Mouse (Mus musculus): ENCODE results near the gene Insig2.
A peak's percentile ranks its signal among the peaks of the same experiment; 100 is the strongest.

The Insig2 gene

GRCm38 (mm10) chr1:121332485-121332884 lies at the start of gene Insig2:
TSS of gene Insig2 (minus strand) at chr1:121332589.
- DNase-seq (ENCODE audit: low read depth), result no peak

GRCm38 (mm10) chr1:121381562-121381961 lies 49.2 kb upstream of the Insig2 start:
- no peak for DNase-seq (ENCODE audit: low read depth)

- DNase-seq (ENCODE audit: low read depth), result peak; percentile 53
These were observed 47.6 kb upstream of the Insig2 start for GRCm38 (mm10) chr1:121380033-121380432.

- peak; percentile 85 for DNase-seq (ENCODE audit: low read depth)
These were observed 45.5 kb upstream of the Insig2 start for GRCm38 (mm10) chr1:121377901-121378300.

- DNase-seq (ENCODE audit: low read depth), result peak; percentile 82
These were observed 45.0 kb upstream of the Insig2 start for GRCm38 (mm10) chr1:121377410-121377809.

GRCm38 (mm10) chr1:121373631-121374030 lies 41.2 kb upstream of the Insig2 start:
- peak; percentile 75 for DNase-seq (ENCODE audit: low read depth)

GRCm38 (mm10) chr1:121372656-121373055 lies 40.3 kb upstream of the Insig2 start:
- DNase-seq (ENCODE audit: low read depth), result no peak

GRCm38 (mm10) chr1:121371449-121371848 lies 39.1 kb upstream of the Insig2 start:
- no peak for DNase-seq (ENCODE audit: low read depth)

GRCm38 (mm10) chr1:121367257-121367656 lies 34.9 kb upstream of the Insig2 start:
- peak; percentile 72 for DNase-seq (ENCODE audit: low read depth)

GRCm38 (mm10) chr1:121360561-121360960 lies 28.2 kb upstream of the Insig2 start:
- DNase-seq (ENCODE audit: low read depth), result peak; percentile 92

- no peak for DNase-seq (ENCODE audit: low read depth)
These were observed 27.3 kb upstream of the Insig2 start for GRCm38 (mm10) chr1:121359680-121360079.

GRCm38 (mm10) chr1:121353779-121354178 lies 21.4 kb upstream of the Insig2 start:
- DNase-seq (ENCODE audit: low read depth), result no peak

GRCm38 (mm10) chr1:121351037-121351436 lies 18.6 kb upstream of the Insig2 start:
- no peak for DNase-seq (ENCODE audit: low read depth)

GRCm38 (mm10) chr1:121350616-121351015 lies 18.2 kb upstream of the Insig2 start:
- peak; percentile 13 for DNase-seq (ENCODE audit: low read depth)

GRCm38 (mm10) chr1:121348875-121349847 lies 16.8 kb upstream of the Insig2 start:
- DNase-seq (ENCODE audit: low read depth), result no peak

GRCm38 (mm10) chr1:121343966-121344365 lies 11.6 kb upstream of the Insig2 start:
- no peak for DNase-seq (ENCODE audit: low read depth)

GRCm38 (mm10) chr1:121335789-121336188 lies 3.4 kb upstream of the Insig2 start:
- no peak for DNase-seq (ENCODE audit: low read depth)

- no peak for DNase-seq (ENCODE audit: low read depth)
These were observed 1.8 kb upstream of the Insig2 start for GRCm38 (mm10) chr1:121333986-121334703.

GRCm38 (mm10) chr1:121330621-121331020 lies 1.8 kb downstream of the Insig2 start:
- DNase-seq (ENCODE audit: low read depth), result no peak

- peak; percentile 87 for DNase-seq (ENCODE audit: low read depth)
These were observed 3.0 kb downstream of the Insig2 start for GRCm38 (mm10) chr1:121329391-121329790.

GRCm38 (mm10) chr1:121328193-121328555 lies 4.2 kb downstream of the Insig2 start:
- DNase-seq (ENCODE audit: low read depth), result peak; percentile 46

- DNase-seq (ENCODE audit: low read depth), result peak; percentile 96
These were observed 4.8 kb downstream of the Insig2 start for GRCm38 (mm10) chr1:121327344-121328192.
